Mouse (Mus musculus) WW6 (cell line): Measurements from ENCODE around the gene Stip1.

Source experiments
- DNase-seq: peaks from one replicate; pipeline ENCODE4 v3.0.0-alpha.2; 2013; ENCODE audit warnings: low read depth, low spot score

Stip1 gene

DNA sequence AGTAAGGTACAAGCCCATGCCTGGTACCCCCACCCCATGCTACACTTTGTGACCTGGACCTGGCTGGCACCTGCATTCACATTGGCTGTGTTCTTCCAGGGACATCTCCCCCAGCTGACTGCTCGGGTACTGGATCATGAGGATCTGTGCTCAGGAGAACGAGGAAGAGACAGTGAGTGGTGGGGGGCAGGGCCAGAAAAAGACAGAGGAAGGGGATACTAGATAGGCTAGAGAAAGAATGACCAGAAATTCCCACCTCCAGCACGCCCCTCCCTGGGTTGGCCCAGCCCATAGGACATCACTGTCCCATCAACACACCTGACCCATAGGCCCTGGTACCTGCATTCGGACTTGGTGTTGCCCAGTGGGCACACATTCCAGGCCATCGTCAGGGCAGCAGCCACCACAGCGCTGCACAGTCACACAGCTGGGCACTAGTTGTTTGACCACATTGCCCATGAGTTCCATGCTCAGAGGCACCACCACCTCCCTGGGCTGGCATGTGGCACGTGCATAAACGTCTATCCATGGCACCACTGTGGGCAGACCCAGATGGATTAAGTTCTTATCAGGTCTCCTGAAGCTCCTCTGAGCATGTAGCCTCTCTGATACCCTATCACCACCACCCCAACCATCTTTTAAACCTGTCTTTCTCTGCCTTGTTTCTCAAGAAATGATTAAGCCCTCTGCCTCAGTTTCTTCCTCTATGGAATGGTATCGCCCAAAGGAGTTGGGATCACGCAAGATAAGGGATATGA, 53.6 kb downstream of the Stip1 start:
- DNase-seq = no peak

DNA sequence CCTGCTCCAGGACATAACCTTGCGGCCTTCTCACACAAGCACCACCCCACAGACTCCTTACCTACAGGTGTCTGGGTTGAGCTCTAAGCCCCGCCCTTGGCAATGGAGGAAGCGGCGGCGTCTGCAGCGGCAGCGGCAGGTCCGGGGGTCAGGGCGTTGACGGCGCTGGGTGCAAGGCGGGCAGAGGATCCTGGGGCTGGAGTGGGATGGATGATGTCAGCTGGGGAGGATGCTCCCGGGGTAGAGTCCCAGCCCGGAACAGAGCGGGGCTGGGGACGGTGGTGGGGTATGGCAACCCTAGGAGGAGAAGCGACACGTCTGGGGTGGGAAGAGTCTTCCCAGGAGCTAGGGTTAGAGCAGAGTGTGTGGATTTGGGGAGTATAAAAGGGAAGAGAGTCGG, 54.5 kb downstream of the Stip1 start:
- DNase-seq = no peak

- no peak for DNase-seq
Observed at GRCm38 (mm10) chr19:6983621-6984020, 56.1 kb downstream of the Stip1 start.

DNA sequence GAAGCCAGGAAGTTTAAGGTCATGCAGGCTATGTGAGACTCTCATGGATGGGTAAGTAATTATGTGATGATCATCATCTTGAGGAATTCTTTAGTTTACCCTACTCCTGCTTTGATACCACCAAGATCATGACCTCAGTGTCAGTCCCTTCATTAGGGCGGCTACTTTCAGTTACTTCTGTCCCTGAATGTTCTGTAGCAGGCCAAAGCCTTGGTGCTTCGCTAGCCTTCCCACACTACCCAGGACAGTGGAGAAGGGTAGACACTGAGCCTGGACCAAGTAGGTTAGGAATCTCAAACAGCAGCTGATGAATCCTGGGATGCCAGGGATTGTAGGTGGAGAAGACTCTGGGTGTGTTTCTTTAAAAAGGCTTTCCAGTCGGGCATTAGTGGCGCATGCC, 58.3 kb downstream of the Stip1 start:
- DNase-seq = no peak

- DNase-seq = peak; percentile 95
Observed at GRCm38 (mm10) chr19:6980381-6981093, 59.2 kb downstream of the Stip1 start, which contains the start of gene Fkbp2. TSS of gene Fkbp2 (minus strand) at chr19:6980501.

- DNase-seq = peak; percentile 97
Observed at GRCm38 (mm10) chr19:6979486-6980380, 60.0 kb downstream of the Stip1 start.

DNA sequence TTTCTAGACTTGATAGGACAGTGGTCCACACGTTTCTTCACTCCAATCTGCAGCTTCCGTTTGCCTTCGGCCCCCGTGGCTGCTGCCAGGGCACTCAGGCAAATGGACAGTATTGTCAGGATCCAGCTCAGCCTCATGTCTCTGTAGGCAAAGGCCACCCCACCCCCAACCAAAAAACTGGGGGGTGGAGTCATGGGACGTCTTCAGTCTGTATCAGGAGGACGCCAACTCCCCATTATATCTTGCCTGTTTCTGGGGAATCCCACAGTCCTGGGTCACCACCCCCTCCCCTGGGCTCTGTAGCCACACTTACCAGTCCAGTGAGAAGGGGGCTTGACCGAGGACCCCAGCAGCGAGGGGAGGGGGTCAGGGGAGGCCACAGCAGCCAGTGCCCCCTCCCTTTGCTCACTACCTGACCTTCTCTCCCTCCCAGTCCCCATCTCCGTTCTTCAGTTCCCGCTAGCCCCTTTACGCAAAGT, 60.7 kb downstream of the Stip1 start:
- DNase-seq = no peak

- DNase-seq = no peak
Observed at GRCm38 (mm10) chr19:6978639-6978974, 61.2 kb downstream of the Stip1 start.

- no peak for DNase-seq
Observed at GRCm38 (mm10) chr19:6977759-6978638, 61.8 kb downstream of the Stip1 start.

DNA sequence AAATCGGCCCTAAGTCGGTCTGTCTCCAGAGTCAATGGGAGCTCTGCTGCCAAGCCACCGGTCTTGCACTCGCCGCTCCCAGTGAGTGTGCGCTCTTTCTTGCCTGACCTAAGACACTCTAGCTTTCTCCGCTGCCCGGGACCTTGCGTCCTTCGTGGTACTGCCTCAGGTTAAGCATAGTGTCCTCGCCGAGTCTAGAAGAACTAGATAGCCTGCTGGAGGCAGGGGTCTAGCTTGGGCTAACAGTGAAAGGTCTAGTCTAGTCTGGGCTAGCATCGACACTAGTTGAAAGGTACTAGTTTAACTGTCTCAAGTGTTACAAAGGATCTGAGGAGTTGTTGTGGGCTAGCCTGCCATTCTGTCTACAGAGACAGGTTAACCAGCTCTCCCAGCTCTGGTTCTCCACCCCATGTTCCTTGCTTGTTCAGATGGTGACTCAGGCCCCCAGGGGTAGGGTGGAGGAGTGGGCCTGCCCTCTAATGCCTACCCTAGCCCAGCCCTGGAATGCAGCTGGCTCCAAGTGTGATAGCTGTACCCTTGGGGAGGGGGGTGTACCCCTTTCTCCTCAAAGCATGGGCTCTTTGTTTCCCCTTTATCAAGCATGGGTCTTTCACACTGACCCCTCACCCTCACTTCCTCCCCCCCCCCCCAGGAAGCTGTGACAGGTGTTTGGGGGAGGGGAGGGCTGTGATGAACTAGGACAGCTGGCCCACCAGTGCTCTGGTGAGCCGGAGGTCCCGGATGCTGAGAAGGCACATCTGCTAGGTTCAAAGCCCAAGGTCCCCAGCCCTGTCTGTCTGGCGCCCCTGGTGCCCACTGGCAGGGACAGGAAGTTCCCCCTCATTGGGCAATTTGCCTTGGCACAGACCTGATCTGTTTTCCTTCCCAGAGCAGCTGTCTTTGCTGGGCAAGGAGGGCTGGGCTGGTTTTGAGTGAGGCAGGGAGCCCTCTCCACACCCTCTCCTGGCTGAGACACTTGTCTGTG, 63.9 kb downstream of the Stip1 start, which contains the start of gene Plcb3:
Gene Plcb3, minus strand, starts transcription at position 934 of the 985 bp plus-strand sequence.
- no peak for DNase-seq

DNA sequence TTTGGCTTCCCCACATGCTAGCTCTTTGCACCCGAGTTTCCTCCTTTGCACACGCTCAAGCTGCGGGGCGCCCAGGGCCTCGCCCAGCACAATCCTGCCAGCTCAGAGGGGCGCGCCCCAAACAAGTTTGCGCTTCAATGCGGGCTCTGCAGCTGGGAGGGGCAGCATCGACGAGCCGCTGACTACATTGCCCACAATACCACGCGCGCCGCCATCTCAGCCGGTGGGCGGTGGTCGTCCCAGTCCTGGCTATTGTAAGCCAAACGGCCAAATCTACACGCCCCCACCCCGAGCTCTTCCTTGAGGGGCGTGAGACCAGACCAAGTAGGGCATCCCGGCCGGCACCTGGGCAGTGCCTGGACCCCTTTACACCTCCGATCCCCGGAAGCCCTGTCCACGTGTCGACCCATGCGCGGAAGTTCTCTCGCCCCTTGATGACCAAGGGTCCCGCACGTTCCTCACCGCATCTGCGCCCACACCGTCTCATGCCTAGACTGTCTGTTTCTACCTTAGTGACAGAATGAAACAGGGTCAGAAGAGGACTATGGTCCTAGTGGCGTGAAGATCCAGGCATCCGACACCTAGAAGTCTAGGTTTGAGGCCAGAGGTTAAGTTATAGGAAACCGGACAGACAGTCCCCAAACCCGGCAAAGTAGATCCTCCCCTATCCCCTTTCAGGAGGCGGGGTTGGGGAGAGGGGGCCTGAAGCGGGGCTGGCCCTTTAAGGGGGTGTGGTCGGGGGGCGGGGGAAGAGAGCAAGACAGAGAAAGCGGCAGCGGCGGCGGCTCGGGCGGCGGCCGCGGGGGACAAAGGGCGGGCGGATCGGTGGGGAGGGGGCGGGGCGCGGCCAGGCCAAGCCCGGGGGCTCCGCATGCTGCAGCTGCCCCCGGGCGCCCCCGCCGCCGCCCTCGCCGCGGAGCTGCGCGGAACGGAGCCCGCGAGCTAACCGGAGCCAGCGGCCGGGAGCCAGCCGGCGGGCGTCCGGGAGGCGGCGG, 65.3 kb downstream of the Stip1 start, which contains the start of gene Ppp1r14b:
Gene Ppp1r14b, plus strand, starts transcription at position 758 of the 995 bp plus-strand sequence.
- peak; percentile 70 for DNase-seq

DNA sequence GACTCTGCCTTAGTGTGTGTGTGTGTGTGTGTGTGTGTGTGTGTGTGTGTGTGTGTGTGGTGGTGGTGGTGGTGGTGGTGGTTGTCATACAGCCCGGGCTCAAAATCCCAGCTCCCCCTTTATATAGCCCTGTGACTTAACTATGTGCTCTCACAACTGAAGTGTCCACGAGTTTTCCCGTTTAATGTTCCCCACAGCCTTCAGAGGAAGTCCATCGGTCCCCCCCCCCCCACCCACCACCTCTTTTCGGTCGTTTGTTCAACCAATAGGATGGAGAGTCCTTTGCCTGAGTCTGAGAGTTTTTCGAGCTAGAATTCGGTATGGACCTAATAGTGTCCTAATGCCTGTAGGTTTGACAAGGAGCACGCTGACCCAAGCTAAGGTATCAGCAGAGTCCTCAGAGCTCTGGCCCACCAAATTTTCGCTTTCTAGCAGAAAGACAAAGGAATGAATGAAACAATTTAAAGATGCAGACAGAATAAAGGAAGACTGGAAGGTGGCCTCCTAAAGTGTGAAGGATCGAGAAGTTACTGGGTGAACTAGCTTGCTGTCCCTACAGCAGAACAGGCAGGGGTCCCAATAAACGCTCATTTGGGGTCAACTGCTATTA, 66.1 kb downstream of the Stip1 start:
- DNase-seq = no peak

DNA sequence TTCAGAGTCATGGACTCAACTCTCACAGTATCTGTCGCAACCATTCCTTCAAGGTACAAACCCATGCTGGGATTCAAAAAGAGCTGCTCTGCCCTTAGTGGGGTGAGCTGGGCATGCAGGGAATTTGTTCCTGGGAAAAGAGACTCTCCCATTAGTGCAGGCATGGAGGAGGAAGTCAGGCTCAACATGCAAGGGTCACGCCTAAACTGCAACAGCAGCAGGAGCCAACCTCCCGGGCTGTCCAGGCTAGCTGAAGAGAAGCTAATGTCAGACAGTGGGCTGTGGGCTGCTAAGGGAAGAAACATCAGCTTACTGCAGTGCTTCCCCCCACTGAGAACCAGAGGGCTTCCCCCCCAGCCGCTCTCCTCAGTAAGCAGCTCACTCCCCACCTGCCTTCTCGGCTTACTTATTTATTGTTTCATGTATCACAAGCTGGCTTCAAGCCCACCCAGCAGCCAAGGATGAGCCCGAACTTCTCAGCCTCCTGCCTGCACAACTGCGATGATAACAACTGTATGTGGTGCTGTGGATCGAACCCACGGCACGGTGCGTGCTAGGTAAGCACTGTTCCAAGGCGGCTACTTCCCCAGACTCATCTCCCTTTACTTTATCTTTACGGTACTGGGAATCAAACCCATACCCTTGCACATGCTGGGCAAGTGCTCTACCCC, 67.4 kb downstream of the Stip1 start:
- DNase-seq = no peak

- no peak for DNase-seq
Observed at GRCm38 (mm10) chr19:6971644-6972043, 68.1 kb downstream of the Stip1 start.
